Mouse (Mus musculus): ENCODE results near the gene Gata3.

GRCm38 (mm10) chr2:9852851-9853576, 36.8 kb downstream of the Gata3 start:
- TF ChIP-seq CTCF (IDR thresholded peaks at IDR 0.05; ENCODE audit: control insufficient read depth, insufficient read depth, insufficient read length), result no peak
- TF ChIP-seq USF1 (IDR thresholded peaks at IDR 0.05; ENCODE audit: low read depth), result no peak
- no peak for TF ChIP-seq MAX (IDR thresholded peaks at IDR 0.05)
- no peak for TF ChIP-seq CEBPB (IDR thresholded peaks at IDR 0.05; ENCODE audit: low read depth)
- TF ChIP-seq MYOG (IDR thresholded peaks at IDR 0.05; ENCODE audit: control insufficient read depth, extremely low read depth, insufficient read length), result no peak
- no peak for TF ChIP-seq MYOD1 (IDR thresholded peaks at IDR 0.05; ENCODE audit: control insufficient read depth, insufficient read length, low read depth)

Data from C2C12 (cell line).